Mouse (Mus musculus) thymus, postnatal 0 days (tissue): Measurements from ENCODE around the gene Birc6. TPM values are rescaled to one million over a fixed set of nuclear protein-coding genes. Genes with fewer than 3 reads are reported as not detected.
A peak's percentile ranks its signal among the peaks of the same experiment; 100 is the strongest.

ENCODE experiments used
- DNase-seq: peaks from one replicate; pipeline ENCODE4 v3.0.0-alpha.2; 2015; ENCODE audit warnings: low spot score
- polyA plus RNA-seq: library from polyadenylated mRNA; unstranded; fragments of >200 nt; fragmentation: Nextera tagmentation; extraction: Ambion mirVana; gene quantifications from 2 replicates; pipeline ENCODE4 v1.2.1, GENCODE M21; 2015

Gene Birc6
- polyA plus RNA-seq = 126 and 162 TPM in 2 replicates

DNA sequence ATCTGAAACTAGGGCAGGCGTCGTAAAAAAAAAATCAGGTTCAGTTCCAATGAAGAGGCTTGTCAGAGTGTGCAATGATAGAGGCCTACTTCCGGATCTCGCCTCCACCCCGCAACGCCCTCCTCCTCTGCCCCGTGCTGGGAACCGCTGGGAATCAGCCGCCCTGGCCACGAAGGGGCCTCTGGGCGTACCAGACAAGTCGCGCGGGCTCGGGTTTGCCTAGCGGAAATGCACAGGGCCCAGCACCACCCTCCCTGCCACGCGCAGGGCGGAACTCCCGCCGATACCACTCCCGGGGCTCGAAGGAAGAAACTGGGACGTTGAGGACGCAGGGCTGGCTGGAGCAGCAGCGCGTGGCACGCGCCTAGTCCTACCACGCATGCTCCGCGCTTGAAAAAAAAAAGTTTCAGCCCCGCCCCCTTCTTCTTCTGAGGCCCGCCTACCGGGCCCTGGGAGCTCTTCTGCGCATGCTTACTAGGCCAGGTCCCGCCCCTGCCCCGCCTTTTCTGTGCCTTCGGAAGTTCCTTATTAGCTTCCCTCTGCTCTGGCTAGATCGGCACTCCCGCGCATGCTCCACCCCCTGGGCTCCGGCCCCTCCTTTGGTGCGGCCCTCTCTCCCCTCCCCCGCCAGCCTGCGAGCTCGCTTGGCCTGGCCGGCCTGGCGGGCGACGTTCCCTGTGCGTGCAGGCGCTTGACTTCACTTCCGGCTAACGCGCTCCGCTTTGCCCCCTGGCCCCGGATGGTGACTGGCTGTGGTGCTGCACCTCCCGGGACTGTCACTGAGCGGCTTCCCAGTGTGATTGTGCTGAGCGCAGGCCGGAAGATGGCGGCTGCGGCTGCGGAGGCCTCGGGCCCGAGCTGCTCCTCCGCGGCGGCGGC, at the start of gene Birc6:
Birc6 (plus strand) TSS at position 567 of the 879 bp plus-strand sequence.
- DNase-seq = peak; percentile 99

DNA sequence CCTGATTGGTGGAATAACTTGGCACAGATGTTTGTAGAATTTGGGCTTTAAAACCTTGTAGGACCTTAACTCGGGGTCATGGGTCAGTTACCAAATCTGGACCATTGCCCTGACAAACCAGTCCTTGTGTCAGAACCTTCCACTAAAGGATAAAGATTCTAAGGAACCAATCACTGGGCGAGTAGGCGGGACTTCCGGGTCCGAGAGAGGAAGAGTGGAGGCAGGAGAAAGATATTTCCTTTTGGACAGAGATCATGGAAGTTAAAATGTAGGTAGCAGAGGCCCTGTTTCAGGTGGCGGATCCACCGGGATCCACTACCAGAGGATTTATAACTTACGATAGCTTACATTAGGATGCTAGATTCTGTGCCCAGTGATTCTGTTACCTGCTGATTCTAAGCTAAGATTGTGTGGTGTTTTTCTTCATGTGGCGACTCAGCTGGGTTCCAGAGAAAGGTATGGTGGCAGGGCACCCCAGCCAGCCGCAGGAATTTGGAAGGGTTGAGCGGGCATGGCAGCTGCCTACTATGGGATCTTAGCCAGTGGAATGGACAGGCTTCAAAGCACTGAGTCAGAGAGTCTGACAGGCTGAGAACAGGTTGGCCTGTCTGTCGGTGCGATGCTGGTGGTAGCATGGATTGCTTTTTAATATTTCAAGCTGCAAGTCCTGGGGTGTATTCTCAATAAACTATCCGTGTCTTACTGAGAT, 47.6 kb upstream of the Birc6 start:
- DNase-seq = no peak

DNA sequence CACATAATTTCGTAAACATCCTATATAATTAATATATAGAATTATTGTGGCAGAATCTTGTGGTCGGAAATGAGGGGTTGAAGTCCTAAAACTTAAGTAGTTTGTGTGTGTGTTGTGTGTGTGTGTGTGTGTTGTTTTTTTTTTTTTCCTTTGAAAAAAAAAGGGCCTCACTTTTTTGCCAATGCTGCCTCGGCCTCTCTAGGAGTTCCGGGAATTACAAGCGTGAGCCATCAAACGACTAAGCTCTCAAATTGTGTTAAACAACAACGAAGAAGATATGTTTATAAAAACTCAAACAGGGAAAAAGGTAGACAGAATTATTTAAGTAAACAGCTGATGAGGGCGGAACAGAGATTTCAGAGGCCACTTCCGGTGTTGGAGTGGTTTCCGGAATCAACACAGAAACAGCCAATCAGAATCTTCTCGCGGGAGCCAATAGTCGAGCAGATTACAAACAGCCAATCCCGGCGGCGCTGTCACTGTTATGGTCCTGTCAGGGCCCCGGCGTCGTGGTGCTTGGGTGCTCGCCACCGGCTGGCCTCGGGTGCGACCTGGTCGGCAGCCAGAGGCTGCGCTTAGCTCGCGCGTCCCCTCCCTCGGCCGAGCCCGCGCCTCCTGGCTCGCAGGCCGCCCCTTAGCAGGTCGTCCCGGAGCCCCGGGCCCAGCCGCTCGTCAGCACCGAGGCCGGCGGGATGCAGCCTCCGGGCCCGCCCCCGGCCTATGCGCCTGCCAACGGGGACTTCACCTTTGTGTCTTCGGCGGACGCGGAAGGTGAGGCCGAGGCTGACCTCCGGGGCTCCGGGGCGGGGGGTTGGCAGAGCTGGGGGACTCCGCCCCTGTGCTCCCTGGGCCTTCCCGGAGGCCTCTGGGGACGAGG, 38.8 kb upstream of the Birc6 start, which contains the start of gene Yipf4:
Yipf4 (plus strand) TSS at position 470 of the 877 bp plus-strand sequence.
- DNase-seq = peak; percentile 97

DNA sequence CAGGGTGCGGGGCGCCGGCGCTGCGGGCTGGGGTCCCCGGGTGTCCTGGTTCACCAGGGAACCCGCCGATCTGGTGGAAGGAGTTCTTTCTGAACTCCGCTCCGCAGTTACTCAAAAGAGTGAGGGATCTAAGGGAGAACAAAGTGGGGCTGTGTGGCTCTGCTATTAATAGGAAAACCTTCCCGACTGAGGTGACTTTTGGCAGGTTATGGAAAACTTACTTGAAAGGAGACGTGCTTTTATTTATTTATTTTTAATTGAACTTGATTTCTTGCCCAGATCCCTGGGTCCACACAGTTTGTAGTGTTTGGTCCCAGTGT, 38.2 kb upstream of the Birc6 start:
- no peak for DNase-seq

DNA sequence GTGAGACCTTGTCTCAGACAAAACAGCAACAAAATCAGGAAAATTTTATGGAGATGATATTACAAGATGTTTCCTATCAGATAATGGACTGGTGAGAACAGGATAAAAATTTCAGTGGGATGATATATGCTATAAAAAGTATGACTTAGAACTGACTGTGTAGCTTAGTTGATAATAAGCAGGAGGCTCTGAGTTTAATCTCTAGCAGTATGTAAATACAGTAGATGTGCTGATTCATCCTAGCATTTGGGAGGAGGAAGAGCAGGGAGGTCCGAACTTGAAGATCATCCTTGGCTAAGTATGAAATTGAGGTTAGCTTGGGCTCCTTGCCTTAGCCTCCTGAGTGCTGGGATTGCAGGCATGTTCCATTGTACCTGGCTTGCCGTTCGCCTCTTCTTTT, 36.5 kb upstream of the Birc6 start:
- DNase-seq = no peak

DNA sequence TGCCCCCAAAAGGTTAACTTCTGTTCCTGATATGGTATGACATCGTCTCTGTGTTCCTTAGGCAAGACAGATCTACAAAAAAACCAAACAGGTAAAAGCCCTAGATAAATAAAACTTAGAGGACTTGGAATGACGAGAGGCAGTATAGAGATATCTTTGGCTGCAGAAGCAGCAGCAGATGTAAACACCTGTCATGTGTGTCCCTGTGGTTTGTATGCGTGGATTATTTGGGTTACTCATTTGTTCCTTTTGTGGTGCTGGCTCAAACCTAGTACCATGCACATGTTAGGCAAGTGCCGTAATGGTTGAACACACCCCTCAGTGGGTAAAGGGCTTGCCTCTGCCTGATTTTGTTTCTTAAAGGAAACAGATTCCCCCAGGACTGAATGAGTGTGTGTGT, 27.9 kb upstream of the Birc6 start:
- DNase-seq = no peak

DNA sequence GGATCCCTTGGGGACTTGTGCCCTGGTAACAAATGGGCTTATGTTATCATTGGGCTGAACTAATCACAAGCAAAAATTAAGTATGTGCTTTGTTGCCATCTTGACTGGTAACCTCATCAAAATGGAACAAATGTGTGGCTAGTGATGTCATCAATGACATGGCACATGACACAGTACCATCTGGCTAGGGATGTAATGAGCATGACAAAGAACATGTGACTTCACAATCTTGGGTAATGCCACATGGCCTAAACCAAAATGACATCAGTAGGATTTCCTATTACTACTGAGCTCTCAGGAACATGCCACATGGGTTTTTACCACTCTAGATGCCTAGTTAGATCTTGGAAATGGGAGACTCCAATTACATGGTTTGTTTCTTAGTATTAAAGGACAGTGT, 27.0 kb upstream of the Birc6 start:
- no peak for DNase-seq

DNA sequence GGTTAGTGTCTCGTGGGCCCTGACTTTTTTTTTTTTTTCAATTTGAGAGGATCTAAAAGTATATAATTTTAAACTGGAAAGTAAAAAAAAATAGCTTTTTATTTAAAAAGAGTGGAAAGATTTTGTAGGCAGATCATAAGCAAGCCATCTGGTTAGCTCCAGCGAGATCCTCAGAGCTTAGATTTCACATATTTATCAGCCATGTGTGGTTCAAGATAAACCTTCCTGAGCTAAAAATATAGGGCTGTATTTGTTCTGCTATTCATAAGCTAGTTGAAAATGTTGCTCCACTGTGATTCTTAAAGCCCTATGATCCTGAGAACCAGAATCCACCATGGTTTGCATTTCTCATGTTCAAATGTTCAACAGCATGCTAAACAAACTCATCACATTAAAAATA, 20.2 kb upstream of the Birc6 start:
- DNase-seq = no peak

DNA sequence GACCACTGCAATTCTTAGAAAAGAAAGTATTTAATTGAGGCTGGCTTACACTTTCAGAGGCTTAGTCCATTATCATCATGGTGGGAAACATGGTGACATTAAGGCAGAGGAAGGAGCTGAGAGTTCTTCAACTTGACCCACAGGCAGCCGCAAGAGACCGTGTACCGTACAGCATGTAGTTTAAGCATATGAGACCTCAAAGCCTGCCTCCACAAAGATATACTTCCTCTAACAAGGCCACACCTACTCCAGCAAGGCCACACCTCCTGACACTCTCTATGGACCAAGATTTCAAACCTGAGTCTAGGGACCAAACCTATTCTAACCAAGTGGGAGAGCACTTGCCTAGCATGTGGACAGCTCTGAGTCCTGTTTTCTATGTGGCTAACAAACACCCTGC, 19.5 kb upstream of the Birc6 start:
- peak; percentile 11 for DNase-seq

DNA sequence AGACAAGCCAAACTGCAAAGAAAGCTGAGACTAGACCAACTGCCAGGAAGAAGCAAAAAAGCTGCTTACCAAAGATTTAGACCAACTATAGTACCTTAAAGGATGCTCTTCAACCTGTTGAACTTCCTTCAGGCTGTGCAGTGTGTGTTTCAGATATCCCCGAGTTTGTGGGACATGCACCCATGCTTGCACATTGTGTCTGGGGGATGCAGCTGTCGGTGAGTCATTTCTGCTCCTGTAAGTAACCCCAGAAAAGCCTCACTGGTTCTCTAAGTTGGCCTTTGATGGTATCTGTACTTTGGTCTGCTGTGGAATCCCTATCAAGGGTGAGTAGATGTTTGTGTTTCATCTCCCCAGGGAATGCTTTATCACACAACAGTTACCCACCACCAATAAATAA, 15.8 kb upstream of the Birc6 start:
- DNase-seq = no peak

DNA sequence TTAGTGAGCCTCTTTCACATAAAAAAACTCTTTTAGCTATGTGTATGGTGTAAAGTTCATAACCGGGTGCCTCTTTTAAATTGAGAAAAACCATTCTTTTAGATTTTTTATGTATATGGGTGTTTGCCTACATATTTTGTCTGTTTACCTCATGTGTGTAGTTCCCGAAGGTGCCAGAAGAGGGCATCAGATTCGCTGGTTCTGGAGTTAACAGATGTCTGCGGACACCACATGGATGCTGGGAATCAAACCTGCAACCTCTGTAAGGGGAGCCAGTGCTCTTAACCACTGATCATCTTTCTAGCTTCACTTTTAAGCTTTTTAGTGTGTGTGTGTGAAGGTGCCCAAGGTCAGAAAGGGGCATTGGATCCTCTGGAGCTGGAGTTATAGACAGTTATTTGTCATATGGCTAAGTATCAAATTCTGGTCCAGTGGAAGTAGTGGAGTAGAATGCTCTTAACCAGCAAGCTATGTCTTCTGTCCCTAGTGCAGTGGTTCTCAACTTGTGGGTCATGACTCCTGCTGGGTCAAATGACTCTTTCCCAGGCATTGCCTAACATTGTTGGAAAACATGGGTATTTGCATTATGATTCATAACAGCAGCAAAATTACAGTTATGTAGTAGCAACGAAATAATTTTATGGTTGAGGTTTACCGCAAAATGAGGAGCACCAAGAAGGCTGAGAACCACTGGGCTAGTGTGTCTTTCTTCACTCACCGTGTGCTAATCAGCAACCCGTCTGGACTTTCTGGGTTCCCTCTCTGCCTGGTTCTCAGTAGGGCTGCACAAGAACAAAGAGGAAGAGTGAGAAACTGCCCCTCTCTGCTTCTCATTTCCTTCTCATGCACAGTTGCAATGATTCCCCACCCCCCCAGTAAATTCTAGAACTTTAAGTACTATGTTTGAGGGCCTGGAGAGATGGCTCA, 5.0 kb upstream of the Birc6 start:
- no peak for DNase-seq

DNA sequence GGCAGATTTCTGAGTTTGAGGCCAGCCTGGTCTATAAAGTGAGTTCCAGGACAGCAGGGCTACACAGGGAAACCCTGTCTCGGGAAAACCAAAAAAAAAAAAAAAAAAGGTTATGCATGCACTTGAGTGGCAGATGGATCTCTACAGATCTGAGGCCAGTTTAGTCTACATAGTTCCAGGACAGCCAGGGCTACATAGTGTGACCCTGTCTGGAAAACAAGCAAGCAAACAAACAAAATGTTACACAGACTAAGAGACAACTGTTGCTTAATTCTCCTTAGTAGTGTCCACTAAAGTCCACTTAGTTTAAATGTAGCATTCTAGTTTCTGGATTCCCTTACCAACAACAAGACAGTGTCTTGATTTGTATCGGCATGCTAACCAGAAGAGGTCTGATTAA, 2.0 kb upstream of the Birc6 start:
- DNase-seq = no peak

DNA sequence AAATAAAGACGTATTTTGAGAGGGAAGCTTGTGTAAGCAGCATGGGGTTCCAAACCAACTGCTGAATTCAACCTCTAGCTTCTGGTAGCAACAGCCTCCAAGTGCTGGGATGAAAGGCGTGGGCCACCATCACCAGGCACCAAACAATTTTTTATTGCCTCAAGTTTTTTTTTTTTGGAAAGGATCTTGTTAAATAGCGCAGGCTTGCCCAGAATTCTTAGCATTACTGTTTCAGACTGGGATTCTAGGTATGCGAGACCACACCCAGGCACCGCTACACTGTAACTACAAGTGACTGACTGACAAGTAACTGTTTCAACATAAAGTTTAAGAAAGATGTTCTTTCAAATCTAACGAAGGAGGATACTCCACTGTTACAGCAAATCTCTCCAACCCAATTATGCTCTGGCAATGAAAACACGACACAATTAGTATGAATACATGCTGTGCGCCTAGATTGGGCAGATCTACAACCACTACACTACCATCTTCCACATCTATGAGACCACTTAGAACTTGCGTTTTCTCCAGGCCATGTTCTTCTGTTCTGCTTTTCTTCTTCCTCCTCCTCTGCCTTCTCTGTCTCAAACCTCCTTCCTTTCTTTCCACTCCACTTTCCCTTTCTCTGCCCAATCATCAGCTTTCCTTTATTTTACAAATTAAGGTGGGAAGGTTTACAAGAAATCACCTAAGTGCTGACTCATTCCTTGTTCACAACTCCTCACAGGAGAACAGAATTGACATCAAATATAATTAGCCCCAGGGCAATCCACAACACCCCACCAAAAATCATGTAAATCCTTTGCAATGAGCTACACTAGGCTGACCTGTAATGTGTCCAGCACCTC, 1.1 kb upstream of the Birc6 start:
- peak; percentile 4 for DNase-seq

DNA sequence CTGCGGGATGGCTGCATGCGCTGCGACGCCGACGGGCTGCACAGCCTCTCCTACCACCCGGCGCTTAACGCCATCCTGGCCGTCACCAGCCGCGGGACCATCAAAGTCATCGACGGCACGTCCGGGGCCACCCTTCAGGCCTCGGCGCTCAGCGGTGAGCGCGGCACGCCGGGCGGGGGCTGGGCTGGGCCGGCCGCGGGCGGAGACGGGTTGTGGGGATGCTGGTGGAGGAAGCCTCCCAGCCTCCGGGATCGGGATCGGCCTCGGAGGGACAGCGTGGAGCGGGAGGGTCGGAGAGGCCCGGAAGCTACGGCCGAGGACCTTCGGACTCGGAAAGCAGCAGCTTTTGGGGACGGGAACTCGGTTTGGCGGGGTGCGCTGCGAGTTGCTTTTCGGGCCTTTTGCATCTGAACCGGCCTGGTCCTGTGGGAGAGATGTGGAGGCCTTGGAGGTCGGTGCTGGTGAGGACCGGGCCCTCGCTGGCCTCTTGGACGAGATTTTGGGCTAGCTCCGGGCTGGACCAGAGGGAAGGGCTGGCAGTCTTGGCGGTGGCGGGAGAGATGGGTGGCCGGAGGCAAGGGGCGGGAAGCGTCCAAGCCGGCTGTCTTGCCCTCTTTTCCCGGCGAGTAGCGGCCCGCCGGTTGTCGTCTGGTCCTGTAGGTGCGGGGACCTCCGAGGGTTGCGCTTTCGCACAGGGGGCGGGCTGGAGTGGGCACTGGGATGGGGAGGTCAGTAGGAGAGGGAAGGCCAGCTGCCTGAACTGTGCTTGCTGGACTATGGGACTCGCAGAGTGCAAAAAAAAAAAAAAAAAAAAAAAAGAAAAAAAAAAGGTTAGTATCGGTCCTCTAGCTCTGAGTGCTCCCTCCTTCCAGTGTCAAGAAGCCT, 795 bp downstream of the Birc6 start:
- no peak for DNase-seq

DNA sequence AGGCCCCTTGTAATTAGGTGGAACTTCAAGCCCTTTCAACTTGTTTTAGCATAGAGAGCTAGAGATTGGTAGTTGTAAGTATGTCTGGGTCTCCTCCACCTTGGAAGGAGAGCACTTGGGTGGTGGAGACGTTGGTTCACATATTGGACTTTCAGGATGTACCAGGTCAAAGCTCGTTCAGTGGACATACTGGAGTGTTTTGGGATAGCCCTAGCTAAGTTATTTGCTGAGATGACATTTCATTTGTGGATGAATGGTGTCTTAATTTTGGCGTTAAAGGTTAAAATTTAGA, 1.4 kb downstream of the Birc6 start:
- DNase-seq = peak; percentile 4

DNA sequence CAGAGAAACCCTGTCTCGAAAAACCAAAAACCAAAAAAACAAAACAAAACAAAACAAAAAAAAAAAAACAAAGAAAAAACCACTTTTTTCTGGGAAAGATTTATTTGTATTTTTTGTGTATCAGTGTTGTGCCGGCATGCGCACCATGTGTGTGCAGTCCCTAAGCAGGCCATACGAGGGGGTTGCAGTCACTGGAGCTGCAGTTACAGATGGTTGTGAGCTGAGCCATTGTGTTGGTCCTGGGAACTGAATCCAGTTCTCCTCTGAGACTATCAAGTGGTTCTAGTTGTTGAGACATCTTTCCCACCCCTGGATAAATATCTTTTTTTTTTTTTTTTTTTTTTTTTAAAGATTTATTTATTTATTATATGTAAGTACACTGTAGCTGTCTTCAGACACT, 6.9 kb downstream of the Birc6 start:
- no peak for DNase-seq

DNA sequence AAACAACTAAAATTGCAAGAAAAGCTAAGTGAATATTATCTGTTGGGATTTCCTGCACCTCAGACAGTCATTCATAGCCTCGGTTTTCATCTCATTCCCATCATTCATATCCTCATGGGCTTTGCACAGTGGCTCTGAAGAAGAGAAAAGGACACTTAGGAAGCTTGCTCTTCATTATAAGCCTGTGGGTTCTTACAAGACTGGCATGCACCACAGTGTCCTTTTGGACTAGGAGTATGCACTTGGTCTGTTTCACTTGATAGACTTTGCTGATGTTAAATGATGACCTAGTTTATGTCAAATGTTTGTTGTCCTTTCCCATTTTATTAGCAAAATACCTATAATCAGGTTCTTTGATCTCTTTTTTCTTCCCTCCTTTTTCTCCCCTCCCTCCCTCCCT, 9.4 kb downstream of the Birc6 start:
- DNase-seq = no peak

DNA sequence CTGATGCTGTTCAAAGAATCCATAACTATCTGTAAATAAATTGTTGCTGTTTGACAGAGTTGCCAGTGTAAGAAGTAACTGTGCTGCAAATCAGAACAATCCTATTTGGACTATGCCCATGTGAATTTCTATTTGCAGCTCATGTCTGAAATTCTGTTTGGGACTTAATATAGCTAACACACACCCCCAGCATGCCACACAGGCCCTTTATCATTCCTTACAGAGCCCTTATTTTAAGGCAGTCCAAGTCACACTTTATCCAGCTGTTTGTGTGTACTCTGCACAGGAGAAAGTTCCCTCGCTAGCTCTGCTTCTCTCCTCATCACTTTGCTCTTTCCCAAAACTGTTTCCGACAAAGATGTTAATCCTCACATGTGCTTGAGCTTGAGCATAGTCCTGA, 15.5 kb downstream of the Birc6 start:
- DNase-seq = no peak

DNA sequence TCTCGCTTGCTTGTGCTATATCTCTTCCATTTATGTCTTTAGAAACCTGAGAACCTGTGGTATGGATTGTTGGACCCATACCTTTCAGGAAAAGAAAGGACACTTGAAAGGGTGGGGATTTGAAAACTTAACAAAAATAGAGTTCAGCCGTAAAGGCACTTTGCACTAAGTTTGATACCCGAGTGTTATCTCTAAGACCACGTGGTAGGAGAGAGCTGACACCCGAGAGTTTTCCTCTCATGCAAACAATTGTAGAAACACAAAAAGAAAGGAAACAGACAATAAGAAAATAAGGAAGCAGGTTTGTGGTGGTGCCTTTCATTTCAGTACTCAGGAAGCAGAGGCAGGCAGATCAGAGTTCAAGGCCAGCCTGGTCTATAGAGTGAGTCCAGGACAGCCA, 26.0 kb downstream of the Birc6 start:
- no peak for DNase-seq
